Mouse (Mus musculus) adrenal gland, adult 8-10 months (tissue): ENCODE measurements around the gene Eid2b. TPM values are rescaled to one million over a fixed set of nuclear protein-coding genes. Genes with fewer than 3 reads are reported as not detected.
A peak's percentile ranks its signal among the peaks of the same experiment; 100 is the strongest.

Experiments
- DNase-seq: peaks from one replicate; pipeline ENCODE4 v3.0.0; 2022
- total RNA-seq, 4 experiments: library from RNA; stranded (reverse); gene quantifications; 2 replicates each; pipeline ENCODE4 v1.2.4; 2022

Eid2b gene
- total RNA-seq, 4 experiments from 2014 or later, result 17.2 to 19.9 (median 18.7) TPM

DNA sequence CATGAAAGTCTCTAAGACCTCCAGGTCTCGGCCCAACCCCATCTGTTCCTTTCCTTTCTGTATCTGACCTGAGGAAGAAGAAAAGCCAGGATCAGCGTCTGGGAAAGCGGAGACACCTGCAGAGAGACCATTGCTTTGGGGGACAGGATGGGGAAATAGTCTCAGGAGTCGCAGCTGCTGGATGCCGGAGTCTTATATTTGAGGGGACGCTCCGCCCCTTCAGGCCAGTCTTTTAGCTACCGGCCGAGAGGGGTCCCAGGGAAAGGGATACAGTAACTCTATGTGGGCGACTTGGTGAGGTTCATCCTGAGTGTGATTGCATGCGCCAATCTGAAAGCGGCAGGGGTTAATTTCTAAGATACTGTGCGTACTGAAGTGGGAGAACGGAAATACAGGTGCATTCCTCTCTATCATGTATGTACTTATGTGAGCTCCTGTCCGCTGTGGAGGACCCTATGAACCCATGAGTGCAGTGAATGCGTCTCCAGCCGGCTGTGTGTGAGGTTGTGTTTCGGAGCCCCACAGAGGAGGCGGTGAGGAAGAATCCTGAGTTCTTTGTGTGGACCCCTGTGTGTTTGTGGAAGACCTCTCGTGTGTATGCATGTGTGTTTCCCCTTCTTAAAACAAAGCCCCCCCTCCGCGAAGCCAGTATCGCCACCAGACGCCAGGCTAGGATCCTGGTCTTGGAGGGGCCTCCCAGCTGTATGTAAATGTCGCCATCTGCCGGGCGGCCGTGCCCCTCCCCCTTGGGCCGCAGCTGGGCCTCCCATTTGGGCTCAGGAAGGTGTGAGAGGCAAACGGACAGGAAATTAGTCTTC lies 24.3 kb downstream of the Eid2b start, which contains the start of gene Dll3:
Gene Dll3 (minus strand): TSS at position 623 of the 818 bp plus-strand sequence.
- no peak for DNase-seq

GRCm38 (mm10) chr7:28305641-28306040 lies 28.1 kb downstream of the Eid2b start:
- DNase-seq, result no peak

DNA sequence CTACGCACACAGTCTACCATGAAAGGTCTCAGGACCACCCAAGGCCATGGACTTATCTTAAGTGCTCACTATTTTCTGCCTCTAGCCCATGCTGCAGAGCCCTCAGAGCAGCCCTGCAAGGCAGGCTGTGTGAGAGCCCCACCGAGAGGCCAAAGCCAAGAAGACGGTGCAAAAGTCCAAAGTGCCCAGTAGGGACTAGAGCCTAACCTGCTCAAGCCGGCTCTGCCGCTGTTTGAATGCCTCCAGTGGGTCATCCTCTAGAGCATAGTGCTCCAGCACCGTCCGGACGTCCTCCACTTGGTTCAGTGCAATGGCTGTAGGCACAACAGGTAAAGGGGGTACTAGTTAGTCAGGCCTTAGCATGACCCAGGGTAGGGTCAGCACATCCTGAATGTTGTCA lies 28.7 kb downstream of the Eid2b start:
- DNase-seq, result no peak

DNA sequence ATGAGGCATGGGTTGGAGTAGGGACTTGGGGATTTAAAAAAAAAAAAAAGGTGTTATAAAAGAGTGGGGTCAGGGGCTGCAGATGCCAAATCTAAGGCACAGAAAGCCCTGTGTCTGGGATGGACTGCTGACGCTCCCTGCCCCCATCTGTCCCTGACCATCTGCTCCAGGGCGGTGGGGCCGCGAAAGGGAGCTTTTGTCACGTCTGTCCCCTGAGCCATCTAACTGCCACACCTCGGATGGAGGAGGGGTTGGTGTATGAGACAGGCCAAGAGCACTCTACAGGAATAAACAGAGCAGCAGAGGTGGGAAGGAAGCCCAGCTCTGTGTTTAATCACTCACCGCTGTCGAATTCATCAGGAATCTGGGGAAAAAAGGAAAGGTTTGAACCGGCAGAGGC lies 32.2 kb downstream of the Eid2b start:
- DNase-seq, result no peak

DNA sequence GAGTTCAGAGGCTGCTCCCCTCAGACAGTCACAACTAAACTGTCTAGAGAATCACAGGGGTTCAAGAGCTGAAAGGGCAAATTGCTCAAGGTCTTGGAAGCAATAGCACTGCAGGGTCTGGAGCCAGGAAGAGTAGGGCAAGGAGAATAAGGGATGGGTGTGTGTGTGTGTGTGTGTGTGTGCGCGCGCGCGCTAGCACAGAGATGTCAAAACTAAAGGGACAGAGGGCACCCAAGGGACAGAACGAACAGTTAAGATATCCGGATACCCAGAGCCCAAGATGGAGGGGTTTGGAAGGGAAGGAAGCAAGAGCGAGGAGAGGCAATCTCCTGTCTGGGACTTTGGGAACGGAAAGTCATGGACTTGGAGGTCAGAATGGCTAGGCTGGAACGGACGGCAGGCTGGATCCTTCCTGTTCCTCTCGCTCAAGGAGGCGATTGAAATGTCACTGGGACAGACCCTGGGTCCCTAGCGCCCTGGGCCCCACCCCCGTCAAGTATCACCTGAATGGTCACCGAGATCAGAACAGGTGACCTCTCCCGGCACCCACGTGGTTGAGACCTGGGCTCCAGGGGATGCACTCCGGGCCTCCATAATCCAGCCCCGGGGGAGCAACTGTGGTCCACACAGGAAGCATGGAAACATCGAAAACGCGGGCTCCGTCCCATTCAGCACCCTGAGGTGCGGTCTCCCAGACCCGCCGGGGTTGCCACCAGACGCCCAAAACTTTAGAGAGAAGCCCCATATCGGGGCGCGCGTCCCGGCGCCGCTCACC lies 33.8 kb downstream of the Eid2b start:
- DNase-seq, result no peak

DNA sequence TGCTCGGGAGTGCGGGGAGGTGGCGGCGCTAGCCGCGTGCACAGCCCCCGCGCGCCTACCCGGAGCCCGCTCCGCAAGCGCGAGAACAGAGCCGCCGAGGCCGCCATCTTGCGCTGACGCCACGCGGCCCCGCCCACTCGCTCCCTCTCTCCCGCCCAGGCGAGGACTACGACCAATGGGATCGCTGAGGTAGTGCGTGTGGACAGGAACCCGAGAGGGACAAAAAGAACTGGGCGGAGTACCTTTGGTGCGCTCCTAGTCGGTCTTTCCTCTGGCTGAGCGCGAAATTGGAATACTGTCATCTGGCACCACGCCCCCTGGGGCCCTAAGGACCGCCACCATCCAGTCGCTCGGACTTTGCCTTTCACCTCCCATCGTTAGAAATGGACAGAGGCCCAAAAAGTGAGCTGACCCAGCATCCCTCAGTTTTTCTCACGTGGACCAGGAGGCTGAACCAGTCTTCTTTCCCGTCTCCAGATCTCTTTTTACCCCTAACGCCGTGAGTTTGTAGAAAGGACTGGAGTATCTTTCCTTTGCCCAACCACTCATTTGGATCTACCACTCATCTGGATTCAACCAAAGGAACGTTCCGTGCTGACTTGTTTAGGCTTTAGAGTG lies 34.5 kb downstream of the Eid2b start, which contains the start of gene Timm50:
Gene Timm50 (minus strand): TSS at position 147 of the 618 bp plus-strand sequence.
- DNase-seq, result peak; percentile 97

DNA sequence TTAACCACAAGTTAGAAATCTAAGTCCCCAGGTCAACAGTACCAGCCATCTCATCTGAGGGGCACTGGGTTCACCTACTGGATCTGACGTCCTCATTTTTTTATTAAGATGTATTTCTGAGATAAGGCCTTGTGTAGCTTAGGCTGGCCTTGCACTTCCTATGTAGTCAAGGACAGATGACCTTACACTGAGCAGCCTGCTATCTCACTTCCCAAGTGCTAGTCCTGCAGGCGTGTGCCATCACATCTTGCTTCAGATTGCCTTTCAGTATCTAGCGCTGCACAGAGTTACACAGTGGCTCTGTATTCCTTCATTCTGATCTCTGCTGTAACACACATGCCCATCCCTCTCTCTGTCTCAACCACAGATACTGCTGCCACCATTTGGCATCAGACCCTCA lies 40.5 kb downstream of the Eid2b start:
- DNase-seq, result no peak

DNA sequence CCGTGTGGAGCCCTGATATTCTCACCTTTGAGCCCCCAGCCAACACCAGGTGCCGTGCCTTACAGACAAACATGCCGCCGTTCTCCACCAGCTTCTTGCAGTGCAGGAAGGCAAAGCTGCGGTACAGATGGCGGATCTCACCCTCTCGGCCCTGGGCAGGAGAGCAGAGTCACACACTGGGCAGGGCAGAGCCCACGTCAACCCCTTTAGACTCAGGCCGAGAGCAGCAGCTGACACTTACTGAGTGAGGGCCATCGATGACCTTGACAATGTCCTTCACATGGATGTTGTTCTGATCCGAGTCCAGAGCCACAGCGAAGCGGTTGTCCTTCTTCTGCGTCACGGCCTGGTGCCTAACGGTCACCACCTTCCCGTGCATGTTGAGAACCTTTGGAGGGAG lies 41.2 kb downstream of the Eid2b start:
- DNase-seq, result peak; percentile 75

DNA sequence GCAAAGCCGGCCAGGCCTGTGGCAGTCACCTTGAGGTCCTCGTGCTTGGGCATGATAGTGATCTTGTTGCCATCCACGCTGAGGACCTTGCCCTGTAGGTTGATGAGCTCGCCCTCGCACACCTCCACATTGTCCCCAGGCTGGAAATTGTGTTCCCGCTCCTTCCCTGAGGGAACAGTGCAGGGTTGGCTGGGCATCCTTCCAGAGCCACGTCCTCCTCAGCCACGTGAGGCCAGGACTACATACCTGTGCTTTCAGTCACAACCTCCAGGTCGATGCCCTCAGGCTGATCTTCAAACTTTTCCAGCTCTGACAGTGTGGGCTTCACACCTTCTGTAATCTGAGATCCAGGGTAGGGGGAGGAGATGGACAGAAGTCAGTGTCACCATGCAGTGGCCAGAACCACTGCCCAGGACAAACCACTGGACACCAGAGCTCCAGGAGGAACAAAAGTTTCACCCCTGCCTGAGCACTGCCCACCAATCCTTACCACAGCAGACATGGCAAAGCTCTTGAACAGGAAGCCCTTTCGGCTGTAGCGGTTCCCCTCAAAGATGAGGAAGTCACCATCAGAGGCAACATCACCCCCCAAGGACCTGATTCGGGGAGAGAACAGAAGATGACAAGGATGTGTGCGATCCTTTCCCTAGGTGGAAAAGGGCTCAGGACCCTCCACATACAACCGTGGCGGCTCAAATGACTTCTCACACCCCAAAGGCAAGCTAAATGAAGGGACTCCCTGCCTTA lies 44.6 kb downstream of the Eid2b start:
- no peak for DNase-seq

DNA sequence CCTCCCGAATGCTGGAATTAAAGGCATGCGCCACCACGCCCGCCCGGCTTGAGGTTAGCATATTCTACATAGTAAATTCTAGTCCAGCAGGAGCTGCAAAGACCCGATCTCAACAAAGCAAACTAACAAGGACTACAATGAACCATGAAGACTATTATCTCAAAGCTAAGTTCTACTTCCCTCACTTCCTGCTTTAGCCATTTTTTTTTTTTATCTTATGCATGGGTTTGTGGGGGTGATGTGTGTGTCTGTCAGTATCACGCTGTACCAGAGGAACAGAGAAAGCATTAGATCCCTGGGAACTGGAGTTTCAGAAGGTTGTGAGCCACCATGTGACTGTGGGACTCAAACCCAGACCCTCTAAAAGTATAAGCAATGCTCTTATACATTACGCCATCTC lies 47.8 kb downstream of the Eid2b start:
- DNase-seq, result no peak

DNA sequence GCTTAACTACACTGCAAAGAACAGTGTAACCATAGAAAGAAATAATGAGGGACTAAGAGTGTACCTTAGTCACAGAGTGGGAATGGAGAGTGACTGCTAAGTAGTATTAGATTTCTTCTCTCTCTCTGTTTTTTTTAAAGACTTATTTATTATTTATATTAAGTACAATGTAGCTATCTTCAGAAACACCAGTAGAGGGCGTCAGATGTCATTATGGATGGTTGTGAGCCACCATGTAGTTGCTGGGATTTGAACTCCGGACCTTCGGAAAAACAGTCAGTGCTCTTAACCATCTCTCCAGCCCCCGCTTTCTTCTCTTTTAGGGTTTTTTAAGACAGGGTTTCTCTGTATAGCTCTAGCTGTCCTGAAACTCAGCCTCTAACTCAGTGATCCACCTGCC lies 48.9 kb downstream of the Eid2b start:
- no peak for DNase-seq

GRCm38 (mm10) chr7:28328260-28328659 lies 50.7 kb downstream of the Eid2b start:
- no peak for DNase-seq

Other genes starting within 250 kb of the Eid2b start
- gene Psmc4, start 227.6 kb upstream of the Eid2b start, total RNA-seq, result 100 to 1,000 TPM; 150 to 167 (median 162) TPM
- not detected for gene Fcgbp, start 206.5 kb upstream of the Eid2b start, total RNA-seq
- gene 9530053A07Rik, start 148.3 kb upstream of the Eid2b start, total RNA-seq, result not detected
- 100 to 1,000 TPM in 1 of 4 experiments, 10 to 100 TPM in 3; 80.8 to 102 (median 88.7) TPM for gene Fbl, start 108.0 kb upstream of the Eid2b start, total RNA-seq
- 10 to 100 TPM; 29.4 to 35.8 (median 34.7) TPM for gene Dyrk1b, start 98.3 kb upstream of the Eid2b start, total RNA-seq
- 10 to 100 TPM; 22.6 to 28.2 (median 24.6) TPM for gene Eid2, start 9.9 kb upstream of the Eid2b start, total RNA-seq
- gene Selenov, start 13.4 kb downstream of the Eid2b start, total RNA-seq, result under 1 TPM in 1 of 4 experiments, not detected in 3; 0.28 TPM
- under 1 TPM; 0.14 to 0.62 (median 0.40) TPM for gene Dll3, start 24.5 kb downstream of the Eid2b start, total RNA-seq
- gene Timm50, start 34.3 kb downstream of the Eid2b start, total RNA-seq, result 10 to 100 TPM; 68.5 to 83.7 (median 71.2) TPM
- 100 to 1,000 TPM; 135 to 251 (median 169) TPM for gene Supt5, start 61.0 kb downstream of the Eid2b start, total RNA-seq
- 1,000 to 10,000 TPM in 3 of 4 experiments, 100 to 1,000 TPM in 1; 948 to 1,196 (median 1,106) TPM for gene Rps16, start 72.9 kb downstream of the Eid2b start, total RNA-seq
- 10 to 100 TPM; 13.6 to 28.9 (median 20.9) TPM for gene Plekhg2, start 94.9 kb downstream of the Eid2b start, total RNA-seq
- 10 to 100 TPM; 12.8 to 33.6 (median 21.5) TPM for gene Zfp36, start 102.5 kb downstream of the Eid2b start, total RNA-seq
- 10 to 100 TPM; 24.5 to 44.1 (median 29.5) TPM for gene Med29, start 115.0 kb downstream of the Eid2b start, total RNA-seq
- gene Paf1, start 115.2 kb downstream of the Eid2b start, total RNA-seq, result 100 to 1,000 TPM in 1 of 4 experiments, 10 to 100 TPM in 3; 61.6 to 102 (median 87.9) TPM
- 10 to 100 TPM in 2 of 4 experiments, 1 to 10 TPM in 2; 7.5 to 13.5 (median 11.3) TPM for gene Gmfg, start 159.7 kb downstream of the Eid2b start, total RNA-seq
- 10 to 100 TPM; 19.3 to 27.7 (median 24.5) TPM for gene Lrfn1, start 174.2 kb downstream of the Eid2b start, total RNA-seq
- gene Ifnl2, start 232.7 kb downstream of the Eid2b start, total RNA-seq, result under 1 TPM in 1 of 4 experiments, not detected in 3; 0.46 TPM
- gene Ifnl3, start 245.1 kb downstream of the Eid2b start, total RNA-seq, result not detected